Comparison of ENCODE assay signal across 8 mouse cellular contexts in genomic region chr1:185331983-185332430, GRCm38 (mm10). TPM values are rescaled to one million over a fixed set of nuclear protein-coding genes. Genes with fewer than 3 reads are reported as not detected.
DNase-seq lines count a peak whose midpoint lies in the region; ATAC-seq lines count a peak whose summit lies in the region.

Gene Bpnt1 (plus strand): TSS chr1:185332149.

- peak; percentile 70 for ATAC-seq in CD4-positive, CD25-positive, alpha-beta regulatory T cell, adult 4 months
- ATAC-seq in heart, embryonic 15.5 days (replicated peaks; ENCODE audit: insufficient number of reproducible peaks, insufficient read depth, low FRiP score, low read depth): peak; percentile 85
- peak; percentile 60 for ATAC-seq in liver, embryonic 15.5 days (ENCODE audit: insufficient read depth)
- peak; percentile 83 for ATAC-seq in neural tube, embryonic 12.5 days (ENCODE audit: low FRiP score, low read depth)

- peak; percentile 57 for DNase-seq in c-Kit-negative CD71-positive TER-119-positive erythroid progenitor cells, embryonic 14.5 days (ENCODE audit: low read depth, low spot score)
- DNase-seq in forebrain, embryonic 10.5 days (ENCODE audit: extremely low spot score, low spot score): peak; percentile 90
- DNase-seq in kidney, postnatal 36 days: peak; percentile 92
- peak; percentile 88 for DNase-seq in telencephalon, adult 2 months (ENCODE audit: low read depth, low spot score)

- peak within 1 kb of the TSS; percentile 70 for H3K4me3 ChIP-seq in forebrain, embryonic 10.5 days
- H3K4me3 ChIP-seq in heart, embryonic 15.5 days: peak within 1 kb of the TSS; percentile 65
- peak within 1 kb of the TSS; percentile 64 for H3K4me3 ChIP-seq in liver, embryonic 15.5 days (replicated peaks)
- H3K4me3 ChIP-seq in neural tube, embryonic 12.5 days: peak within 1 kb of the TSS; percentile 64

- H3K4me2 ChIP-seq in heart, embryonic 15.5 days: peak within 1 kb of the TSS; percentile 84
- peak within 1 kb of the TSS; percentile 89 for H3K4me2 ChIP-seq in liver, embryonic 15.5 days
- peak within 1 kb of the TSS; percentile 72 for H3K4me2 ChIP-seq in neural tube, embryonic 12.5 days (replicated peaks)

- no peaks in the 10 kb centered on the region for H3K27me3 ChIP-seq in forebrain, embryonic 10.5 days (ENCODE audit: poor library complexity, severe bottlenecking)
- H3K27me3 ChIP-seq in heart, embryonic 15.5 days: no peaks in the 10 kb centered on the region
- H3K27me3 ChIP-seq in liver, embryonic 15.5 days: no peaks in the 10 kb centered on the region
- H3K27me3 ChIP-seq in neural tube, embryonic 12.5 days (replicated peaks): no peaks in the 10 kb centered on the region

- H3K27ac ChIP-seq in forebrain, embryonic 10.5 days: peak within 1 kb of the TSS; percentile 89
- H3K27ac ChIP-seq in heart, embryonic 15.5 days: peak within 1 kb of the TSS; percentile 92
- peak within 1 kb of the TSS; percentile 86 for H3K27ac ChIP-seq in liver, embryonic 15.5 days (replicated peaks)
- no peak within 1 kb of the TSS for H3K27ac ChIP-seq in neural tube, embryonic 12.5 days

- H3K9me3 ChIP-seq in forebrain, embryonic 10.5 days: no peaks in the 10 kb centered on the region
- H3K9me3 ChIP-seq in heart, embryonic 15.5 days (replicated peaks): no peaks in the 10 kb centered on the region
- H3K9me3 ChIP-seq in liver, embryonic 15.5 days (replicated peaks): no peaks in the 10 kb centered on the region
- no peaks in the 10 kb centered on the region for H3K9me3 ChIP-seq in neural tube, embryonic 12.5 days

- peak within 1 kb of the TSS; percentile 66 for H3K9ac ChIP-seq in heart, embryonic 15.5 days
- H3K9ac ChIP-seq in liver, embryonic 15.5 days: peak within 1 kb of the TSS; percentile 60
- peak within 1 kb of the TSS; percentile 76 for H3K9ac ChIP-seq in neural tube, embryonic 12.5 days

- WGBS in forebrain, embryonic 10.5 days: under 1% methylated on average over 32 of the region's 32 CpGs
- under 1% methylated on average over 32 of the region's 32 CpGs for WGBS in heart, embryonic 15.5 days
- WGBS in liver, embryonic 15.5 days (ENCODE audit: insufficient replicate concordance): under 1% methylated on average over 32 of the region's 32 CpGs
- under 1% methylated on average over 32 of the region's 32 CpGs for WGBS in neural tube, embryonic 12.5 days

- H3K36me3 ChIP-seq in forebrain, embryonic 10.5 days (replicated peaks): peaks cover 3% of the 10 kb centered on the region
- peaks cover 4% of the 10 kb centered on the region; the same call in 1 of the 2 replicates for H3K36me3 ChIP-seq in heart, embryonic 15.5 days
- H3K36me3 ChIP-seq in liver, embryonic 15.5 days (replicated peaks): peaks cover 3% of the 10 kb centered on the region; the same call in 1 of the 2 replicates
- peaks cover 2% of the 10 kb centered on the region for H3K36me3 ChIP-seq in neural tube, embryonic 12.5 days

- H3K4me1 ChIP-seq in forebrain, embryonic 10.5 days: peaks cover 69% of the 10 kb centered on the region
- peaks cover 37% of the 10 kb centered on the region for H3K4me1 ChIP-seq in heart, embryonic 15.5 days (replicated peaks)
- peaks cover 46% of the 10 kb centered on the region for H3K4me1 ChIP-seq in liver, embryonic 15.5 days (replicated peaks)
- H3K4me1 ChIP-seq in neural tube, embryonic 12.5 days: peaks cover 17% of the 10 kb centered on the region

RNA-seq across cellular contexts. Expression of gene Bpnt1, which starts in this region (rescaled TPM):
- polyA plus RNA-seq in CD4-positive, CD25-positive, alpha-beta regulatory T cell, adult 4 months (2017; shearing (Covaris generic)): 10 to 100 TPM; 15.4 to 18.1 TPM
- 33.6 and 36.2 TPM in 2 replicates for polyA plus RNA-seq in forebrain, embryonic 10.5 days (2016; fragmentation: Nextera tagmentation; extraction: Ambion mirVana)
- polyA plus RNA-seq in heart, embryonic 15.5 days (2015; fragmentation: Nextera tagmentation; extraction: Ambion mirVana): 26.4 and 28.7 TPM in 2 replicates
- polyA plus RNA-seq in liver, embryonic 15.5 days (2015; fragmentation: Nextera tagmentation; extraction: Ambion mirVana): 10.3 and 11.1 TPM in 2 replicates
- 40.5 and 41.2 TPM in 2 replicates for polyA plus RNA-seq in neural tube, embryonic 12.5 days (2016; fragmentation: Nextera tagmentation; extraction: Ambion mirVana)
